Mouse (Mus musculus): ENCODE measurements around the gene Nbea. TPM values are rescaled to one million over a fixed set of nuclear protein-coding genes. Genes with fewer than 3 reads are reported as not detected.
"Not testable (repeated sequence)": the region's sequence is repeated elsewhere in the genome, so short reads cannot be mapped to it uniquely, and the experiment has no call there.

Gene Nbea
- polyA plus RNA-seq, 1 experiment from 2014 or later = 31.0 TPM

- ATAC-seq (ENCODE audit: low FRiP score) = no peak
- 77% methylated on average over 8 of the region's 8 CpGs for whole genome bisulfite sequencing
- no peaks in the 10 kb centered on the region for H3K27me3 ChIP-seq
- no peak overlapping the region for H3K27ac ChIP-seq
- H3K4me1 ChIP-seq = no peaks in the 10 kb centered on the region
- peaks cover 3% of the 10 kb centered on the region; the same call in 1 of the 2 replicates for H3K36me3 ChIP-seq (replicated peaks)
- H3K9me3 ChIP-seq = no peaks in the 10 kb centered on the region
- no peak overlapping the region for H3K9ac ChIP-seq
- no peak overlapping the region for H3K4me2 ChIP-seq
- no peak overlapping the region for H3K4me3 ChIP-seq (replicated peaks)
Measured at GRCm38 (mm10) chr3:55635542-55636172, 547.8 kb downstream of the Nbea start.

GRCm38 (mm10) chr3:55627054-55627453 lies 556.4 kb downstream of the Nbea start:
- H3K9me3 ChIP-seq = no peaks in the 10 kb centered on the region
- no peak overlapping the region for H3K27ac ChIP-seq
- no peak overlapping the region for H3K4me2 ChIP-seq
- ATAC-seq (ENCODE audit: low FRiP score) = no peak
- no peaks in the 10 kb centered on the region for H3K4me1 ChIP-seq
- WGBS = 89% methylated on average over 4 of the region's 4 CpGs
- no peak overlapping the region for H3K4me3 ChIP-seq (replicated peaks)
- H3K36me3 ChIP-seq (replicated peaks) = peaks cover 36% of the 10 kb centered on the region
- no peaks in the 10 kb centered on the region for H3K27me3 ChIP-seq
- H3K9ac ChIP-seq = no peak overlapping the region

GRCm38 (mm10) chr3:55621958-55622357 lies 561.5 kb downstream of the Nbea start:
- H3K4me2 ChIP-seq; H3K9ac ChIP-seq; ATAC-seq (ENCODE audit: low FRiP score); H3K27ac ChIP-seq; H3K4me3 ChIP-seq (replicated peaks); H3K4me1 ChIP-seq; H3K36me3 ChIP-seq (replicated peaks); H3K9me3 ChIP-seq; H3K27me3 ChIP-seq: not testable (repeated sequence)
- 91% methylated on average over 3 of the region's 3 CpGs for WGBS

GRCm38 (mm10) chr3:55618396-55618795 lies 565.1 kb downstream of the Nbea start:
- no peaks in the 10 kb centered on the region for H3K27me3 ChIP-seq
- ATAC-seq (ENCODE audit: low FRiP score) = no peak
- 97% methylated on average over 3 of the region's 3 CpGs for WGBS

GRCm38 (mm10) chr3:55612459-55613115 lies 570.9 kb downstream of the Nbea start:
- Histone ChIP-seq H3K27me3 (no peaks in the 10 kb centered on the region), H3K9me3 (no peaks in the 10 kb centered on the region), H3K36me3 (replicated peaks) (no peaks in the 10 kb centered on the region), H3K4me2 (no peak overlapping the region), H3K9ac (no peak overlapping the region), H3K27ac (no peak overlapping the region), H3K4me3 (replicated peaks) (no peak overlapping the region), H3K4me1 (no peaks in the 10 kb centered on the region)
- ATAC-seq (ENCODE audit: low FRiP score) = no peak
- 60% methylated on average over 5 of the region's 5 CpGs for WGBS

More at GRCm38 (mm10) chr3:55618396-55618795, 565.1 kb downstream of the Nbea start:
- H3K9me3 ChIP-seq = 0 out of 2 replicates have a peak, but pooled peaks cover 2% of the 10 kb centered on the region
- no peak overlapping the region for H3K4me2 ChIP-seq
- no peak overlapping the region for H3K9ac ChIP-seq
- no peak overlapping the region for H3K4me3 ChIP-seq (replicated peaks)
- no peak overlapping the region for H3K27ac ChIP-seq
- no peaks in the 10 kb centered on the region for H3K36me3 ChIP-seq (replicated peaks)
- H3K4me1 ChIP-seq = no peaks in the 10 kb centered on the region

GRCm38 (mm10) chr3:55612023-55612422 lies 571.5 kb downstream of the Nbea start:
- Histone ChIP-seq H3K27ac (no peak overlapping the region), H3K9me3 (no peaks in the 10 kb centered on the region), H3K9ac (no peak overlapping the region), H3K4me1 (no peaks in the 10 kb centered on the region), H3K4me2 (no peak overlapping the region), H3K27me3 (no peaks in the 10 kb centered on the region), H3K4me3 (replicated peaks) (no peak overlapping the region), H3K36me3 (replicated peaks) (no peaks in the 10 kb centered on the region)
- no peak for ATAC-seq (ENCODE audit: low FRiP score)
- 63% methylated on average over 5 of the region's 5 CpGs for WGBS

- no peak for ATAC-seq (ENCODE audit: low FRiP score)
- no peaks in the 10 kb centered on the region for H3K9me3 ChIP-seq
- no peaks in the 10 kb centered on the region for H3K36me3 ChIP-seq (replicated peaks)
- no peaks in the 10 kb centered on the region for H3K27me3 ChIP-seq
- H3K27ac ChIP-seq = no peak overlapping the region
- no peaks in the 10 kb centered on the region for H3K4me1 ChIP-seq
- no peak overlapping the region for H3K4me3 ChIP-seq (replicated peaks)
- H3K4me2 ChIP-seq = no peak overlapping the region
- WGBS = 94% methylated on average over 12 of the region's 12 CpGs
- H3K9ac ChIP-seq = no peak overlapping the region
Measured at GRCm38 (mm10) chr3:55610191-55610590, 573.3 kb downstream of the Nbea start.

- Histone ChIP-seq H3K4me3 (replicated peaks) (no peak overlapping the region), H3K27ac (no peak overlapping the region), H3K9ac (no peak overlapping the region), H3K36me3 (replicated peaks) (no peaks in the 10 kb centered on the region), H3K9me3 (no peaks in the 10 kb centered on the region), H3K4me1 (no peaks in the 10 kb centered on the region), H3K4me2 (no peak overlapping the region), H3K27me3 (no peaks in the 10 kb centered on the region)
- no peak for ATAC-seq (ENCODE audit: low FRiP score)
- 79% methylated on average over 2 of the region's 2 CpGs for WGBS
Measured at GRCm38 (mm10) chr3:55600286-55600685, 583.2 kb downstream of the Nbea start.

GRCm38 (mm10) chr3:55599366-55600085 lies 584.0 kb downstream of the Nbea start:
- no peak overlapping the region for H3K27ac ChIP-seq
- WGBS = 69% methylated on average over 17 of the region's 17 CpGs
- H3K4me1 ChIP-seq = no peaks in the 10 kb centered on the region
- no peaks in the 10 kb centered on the region for H3K9me3 ChIP-seq
- H3K4me3 ChIP-seq (replicated peaks) = no peak overlapping the region
- H3K4me2 ChIP-seq = no peak overlapping the region
- no peaks in the 10 kb centered on the region for H3K36me3 ChIP-seq (replicated peaks)
- no peak for ATAC-seq (ENCODE audit: low FRiP score)
- no peak overlapping the region for H3K9ac ChIP-seq
- no peaks in the 10 kb centered on the region for H3K27me3 ChIP-seq

- 71% methylated on average over 2 of the region's 2 CpGs for WGBS
- no peak for ATAC-seq (ENCODE audit: low FRiP score)
- no peaks in the 10 kb centered on the region for H3K27me3 ChIP-seq
Measured at GRCm38 (mm10) chr3:55598681-55599080, 584.8 kb downstream of the Nbea start.

GRCm38 (mm10) chr3:55593312-55593711 lies 590.2 kb downstream of the Nbea start:
- H3K4me3 ChIP-seq (replicated peaks) = no peak overlapping the region
- no peak overlapping the region for H3K4me2 ChIP-seq
- no peaks in the 10 kb centered on the region for H3K27me3 ChIP-seq
- 83% methylated on average over 5 of the region's 5 CpGs for WGBS
- H3K9ac ChIP-seq = no peak overlapping the region
- no peaks in the 10 kb centered on the region for H3K9me3 ChIP-seq
- no peak overlapping the region for H3K27ac ChIP-seq
- H3K4me1 ChIP-seq = peaks cover 16% of the 10 kb centered on the region
- no peak for ATAC-seq (ENCODE audit: low FRiP score)
- H3K36me3 ChIP-seq (replicated peaks) = no peaks in the 10 kb centered on the region

More at GRCm38 (mm10) chr3:55598681-55599080, 584.8 kb downstream of the Nbea start:
- no peaks in the 10 kb centered on the region for H3K4me1 ChIP-seq
- H3K9ac ChIP-seq = no peak overlapping the region
- no peak overlapping the region for H3K27ac ChIP-seq
- no peak overlapping the region for H3K4me3 ChIP-seq (replicated peaks)
- no peaks in the 10 kb centered on the region for H3K9me3 ChIP-seq
- H3K4me2 ChIP-seq = no peak overlapping the region
- H3K36me3 ChIP-seq (replicated peaks) = no peaks in the 10 kb centered on the region

- H3K9me3 ChIP-seq = no peaks in the 10 kb centered on the region
- H3K27me3 ChIP-seq = no peaks in the 10 kb centered on the region
- H3K36me3 ChIP-seq (replicated peaks) = no peaks in the 10 kb centered on the region
- no peak overlapping the region for H3K27ac ChIP-seq
- 68% methylated on average over 6 of the region's 6 CpGs for WGBS
- no peak for ATAC-seq (ENCODE audit: low FRiP score)
- no peak overlapping the region for H3K4me3 ChIP-seq (replicated peaks)
- H3K9ac ChIP-seq = no peak overlapping the region
- no peak overlapping the region for H3K4me2 ChIP-seq
- peaks cover 31% of the 10 kb centered on the region for H3K4me1 ChIP-seq
Measured at GRCm38 (mm10) chr3:55590727-55591126, 592.8 kb downstream of the Nbea start.
